Comparison of ENCODE assay signal across 19 mouse cellular contexts in the genomic region with DNA sequence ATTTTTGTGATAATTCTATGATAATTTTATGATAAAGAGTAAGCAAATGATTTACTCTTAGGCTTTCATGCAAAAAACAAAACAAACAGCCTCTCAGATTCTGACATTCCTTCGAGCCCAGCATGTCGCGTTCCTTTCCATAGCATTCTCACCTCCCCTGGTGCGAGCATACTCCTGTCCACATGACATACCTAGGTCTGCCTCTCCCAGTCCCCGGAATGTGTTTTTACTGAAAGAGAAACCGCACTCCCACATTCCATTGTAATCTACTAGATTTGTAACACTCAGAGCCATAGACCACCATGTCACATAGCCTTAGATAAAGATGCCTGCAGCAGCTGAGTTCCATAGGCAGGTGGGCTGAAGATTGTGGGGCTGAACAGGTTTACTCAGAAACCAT.
"Had no signal": no experiment of that assay in that cellular context is flagged by ENCODE, and none has a peak within 500 bp of the region (broad histone marks: within the 10 kb centered on the region; RNA-seq: fewer than 3 reads in every experiment).

No protein-coding gene starts in this region.

- H3K4me1 ChIP-seq: kidney, embryonic 15.5 days; midbrain, embryonic 12.5 days; midbrain, embryonic 15.5 days; neural tube, embryonic 12.5 days had no signal

- H3K9me3 ChIP-seq: kidney, embryonic 15.5 days; midbrain, embryonic 12.5 days; midbrain, embryonic 15.5 days; neural tube, embryonic 12.5 days; neural tube, embryonic 15.5 days had no signal

- H3K36me3 ChIP-seq: kidney, embryonic 15.5 days; midbrain, embryonic 12.5 days; midbrain, embryonic 15.5 days; neural tube, embryonic 12.5 days; neural tube, embryonic 15.5 days had no signal

- H3K4me2 ChIP-seq: kidney, embryonic 15.5 days; liver, embryonic 11.5 days; lung, embryonic 14.5 days; midbrain, embryonic 12.5 days; midbrain, embryonic 15.5 days; neural tube, embryonic 12.5 days; neural tube, embryonic 15.5 days had no signal

- H3K4me3 ChIP-seq: kidney, embryonic 15.5 days; left cerebral cortex, adult 2 months; midbrain, embryonic 12.5 days; midbrain, embryonic 15.5 days; neural tube, embryonic 12.5 days; neural tube, embryonic 15.5 days had no signal

- H3K27ac ChIP-seq: kidney, embryonic 15.5 days; left cerebral cortex, adult 2 months; liver, embryonic 14.5 days; midbrain, embryonic 12.5 days; midbrain, embryonic 15.5 days; neural tube, embryonic 12.5 days; neural tube, embryonic 15.5 days had no signal

- DNase-seq: kidney, adult 11 months; kidney, postnatal 36 days; layer of hippocampus, postnatal 36 days; liver, postnatal 0 days; lung, embryonic 14.5 days; lung, postnatal 14 days; lung, postnatal 4 days; retina, postnatal 1 day; right cerebral cortex, postnatal 25 days; thymus, adult 18-20 months; thymus, postnatal 36 days had no signal

- H3K9ac ChIP-seq: kidney, embryonic 15.5 days; liver, embryonic 14.5 days; liver, postnatal 0 days; lung, embryonic 14.5 days; midbrain, embryonic 12.5 days; midbrain, embryonic 15.5 days; neural tube, embryonic 12.5 days; neural tube, embryonic 15.5 days had no signal

- ATAC-seq: liver, postnatal 0 days; midbrain, embryonic 15.5 days had no signal

- H3K27me3 ChIP-seq: kidney, embryonic 15.5 days; midbrain, embryonic 12.5 days; midbrain, embryonic 15.5 days; neural tube, embryonic 12.5 days; neural tube, embryonic 15.5 days had no signal
